Mouse (Mus musculus): ENCODE results near the gene Tyw1. TPM values are rescaled to one million over a fixed set of nuclear protein-coding genes. Genes with fewer than 3 reads are reported as not detected.
A peak's percentile ranks its signal among the peaks of the same experiment; 100 is the strongest.
"Not testable (repeated sequence)": the region's sequence is repeated elsewhere in the genome, so short reads cannot be mapped to it uniquely, and the experiment has no call there.

Gene Tyw1
- 2.9 and 5.6 TPM in 2 replicates for total RNA-seq (2015; ENCODE audit: low replicate concordance)
- total RNA-seq (2017; ENCODE audit: low replicate concordance), result 9.2 and 9.8 TPM in 2 replicates

DNA sequence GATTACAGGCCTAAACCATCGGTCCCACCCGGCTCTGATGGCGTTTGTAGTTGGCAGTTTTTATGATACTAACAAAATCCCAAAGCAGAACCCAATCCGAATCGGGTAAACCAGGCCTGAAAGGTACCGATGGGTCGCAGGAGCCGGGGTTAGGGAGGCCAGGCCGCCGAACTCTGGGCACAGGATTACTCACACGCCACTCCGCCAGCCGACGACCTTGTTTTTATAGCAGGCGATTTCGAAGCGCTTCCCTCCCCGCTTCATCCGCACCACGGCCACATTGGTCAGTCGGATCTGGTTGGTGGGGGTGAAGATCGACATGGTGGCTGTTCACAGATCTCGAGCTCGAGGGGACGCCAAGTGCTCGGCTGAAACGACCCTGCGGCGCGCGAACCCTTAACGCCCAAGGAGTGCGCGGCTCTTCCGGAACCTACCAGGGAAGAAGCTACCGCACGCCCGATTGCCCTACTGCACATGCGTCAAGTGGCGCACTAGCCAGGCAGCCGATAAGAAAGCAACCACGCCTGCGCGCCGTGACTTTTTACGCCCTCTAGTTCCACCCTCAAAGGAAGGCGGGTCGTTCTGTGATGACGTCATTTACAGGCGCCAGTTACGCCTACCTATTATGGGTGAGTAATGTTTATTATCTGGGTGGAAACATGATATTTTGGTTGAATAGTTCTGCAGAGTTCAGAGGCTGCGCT, at the start of gene Tyw1, which contains the start of gene Sbds:
TSS of gene Tyw1 (plus strand) at position 603 of the 704 bp plus-strand sequence.
TSS of gene Sbds (minus strand) at position 514 of the 704 bp plus-strand sequence.
- peak; percentile 87 for ATAC-seq (replicated peaks; ENCODE audit: low FRiP score, poor library complexity, severe bottlenecking)

DNA sequence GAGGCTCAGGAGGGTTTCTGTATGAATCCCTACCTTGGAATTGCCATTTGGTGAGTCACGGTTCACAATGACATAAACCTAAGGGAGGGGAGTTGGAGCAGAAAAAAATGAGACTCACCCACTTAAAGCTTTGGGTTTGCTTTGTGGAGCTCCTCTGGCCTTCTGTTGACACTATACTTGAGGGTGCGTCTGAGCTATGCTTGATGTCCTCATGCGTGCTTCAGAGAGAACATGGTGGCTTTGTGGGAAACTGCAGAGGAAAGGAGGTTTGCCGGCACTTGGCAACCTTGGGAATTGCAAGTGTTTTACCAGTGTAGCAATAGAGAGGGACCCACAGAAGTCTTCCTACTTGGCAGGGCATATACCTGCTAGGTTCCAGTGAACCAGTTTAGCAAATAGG, 48.1 kb upstream of the Tyw1 start:
- no peak for ATAC-seq (replicated peaks; ENCODE audit: low FRiP score, poor library complexity, severe bottlenecking)

DNA sequence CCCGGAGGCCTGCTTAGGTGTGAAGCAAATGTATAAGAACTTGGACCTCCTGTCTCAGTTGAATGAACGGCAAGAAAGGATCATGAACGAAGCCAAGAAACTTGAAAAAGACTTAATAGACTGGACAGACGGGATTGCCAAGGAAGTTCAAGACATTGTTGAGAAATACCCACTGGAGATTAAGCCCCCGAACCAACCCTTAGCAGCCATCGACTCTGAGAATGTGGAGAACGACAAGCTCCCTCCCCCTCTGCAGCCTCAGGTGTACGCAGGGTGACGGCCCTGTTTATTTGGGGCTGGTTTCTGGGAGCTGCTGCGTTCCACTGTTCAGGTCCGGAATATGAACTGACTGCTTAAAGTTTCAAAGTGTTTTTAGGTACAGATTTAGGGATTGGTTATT, 42.5 kb upstream of the Tyw1 start:
- ATAC-seq (replicated peaks; ENCODE audit: low FRiP score, poor library complexity, severe bottlenecking), result no peak

- no peak for ATAC-seq (replicated peaks; ENCODE audit: low FRiP score, poor library complexity, severe bottlenecking)
Measured at GRCm38 (mm10) chr5:130216781-130217180, 38.6 kb upstream of the Tyw1 start, which contains the start of gene Tmem248. TSS of gene Tmem248 (plus strand) at chr5:130217081.

DNA sequence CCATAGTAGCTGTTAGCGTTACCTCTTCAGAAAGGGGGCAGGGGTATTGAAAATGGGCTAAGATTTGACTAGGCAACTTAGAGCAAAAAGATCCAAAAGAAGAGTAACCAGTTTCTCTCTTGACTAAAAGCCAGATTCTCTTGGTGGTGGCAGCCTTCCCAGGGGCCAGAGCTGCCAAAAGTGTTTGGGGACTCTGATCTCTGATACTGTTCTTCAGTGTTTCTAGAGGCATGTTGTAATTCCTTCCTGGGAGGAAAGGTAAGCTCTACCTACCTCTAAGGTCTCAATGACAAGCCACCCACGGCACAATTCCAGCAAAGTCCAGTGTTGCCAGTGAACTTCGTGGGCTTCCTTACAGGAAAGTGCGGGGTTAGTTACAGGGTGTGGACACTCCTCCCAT, 38.0 kb upstream of the Tyw1 start:
- no peak for ATAC-seq (replicated peaks; ENCODE audit: low FRiP score, poor library complexity, severe bottlenecking)

DNA sequence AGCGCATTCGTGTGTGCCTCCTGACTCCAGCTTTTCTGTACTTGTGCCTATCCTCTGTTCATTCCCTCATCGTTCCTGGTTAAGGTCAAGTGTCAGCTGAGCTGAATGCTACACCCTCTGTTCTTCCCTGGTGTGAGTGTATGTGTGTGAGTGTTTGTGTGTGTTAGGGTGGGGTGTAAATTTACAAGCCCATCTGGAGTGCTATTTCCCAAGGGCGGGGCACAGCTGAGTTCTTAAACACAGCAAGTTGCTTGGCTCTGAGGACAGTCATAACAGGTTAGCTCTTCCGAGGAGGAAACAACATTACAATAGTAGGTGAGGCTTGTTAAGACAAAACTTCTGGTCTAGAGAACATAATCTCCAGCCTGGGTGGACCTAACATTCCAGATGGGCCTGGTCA, 37.1 kb upstream of the Tyw1 start:
- no peak for ATAC-seq (replicated peaks; ENCODE audit: low FRiP score, poor library complexity, severe bottlenecking)

DNA sequence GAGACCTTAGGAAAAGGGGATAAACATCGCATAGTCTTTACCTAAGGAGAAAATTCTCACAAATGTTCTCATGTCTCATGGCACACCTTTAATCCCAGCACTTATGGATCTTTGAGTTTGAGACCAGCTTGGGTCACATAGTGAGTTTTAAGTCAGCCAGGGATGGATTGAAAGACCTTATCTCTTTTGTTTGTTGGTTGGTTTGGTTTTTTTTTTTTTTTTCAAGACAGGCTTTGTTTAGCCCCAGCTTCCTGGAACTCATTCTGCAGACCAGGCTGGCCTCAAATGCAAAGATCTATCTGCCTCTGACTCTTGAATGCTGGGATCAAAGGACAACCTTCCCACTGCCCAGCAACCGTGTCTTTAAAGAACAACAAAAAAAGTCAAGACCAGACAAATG, 34.1 kb upstream of the Tyw1 start:
- ATAC-seq (replicated peaks; ENCODE audit: low FRiP score, poor library complexity, severe bottlenecking), result no peak

- ATAC-seq (replicated peaks; ENCODE audit: low FRiP score, poor library complexity, severe bottlenecking), result peak; percentile 54
Measured at GRCm38 (mm10) chr5:130221760-130222145, 33.7 kb upstream of the Tyw1 start.

- peak; percentile 89 for ATAC-seq (replicated peaks; ENCODE audit: low FRiP score, poor library complexity, severe bottlenecking)
Measured at GRCm38 (mm10) chr5:130222146-130223004, 33.0 kb upstream of the Tyw1 start.

GRCm38 (mm10) chr5:130226790-130227189, 28.6 kb upstream of the Tyw1 start:
- no peak for ATAC-seq (replicated peaks; ENCODE audit: low FRiP score, poor library complexity, severe bottlenecking)

- no peak for ATAC-seq (replicated peaks; ENCODE audit: low FRiP score, poor library complexity, severe bottlenecking)
Measured at GRCm38 (mm10) chr5:130228120-130228519, 27.3 kb upstream of the Tyw1 start.

- no peak for ATAC-seq (replicated peaks; ENCODE audit: low FRiP score, poor library complexity, severe bottlenecking)
Measured at GRCm38 (mm10) chr5:130236302-130236701, 19.1 kb upstream of the Tyw1 start.

DNA sequence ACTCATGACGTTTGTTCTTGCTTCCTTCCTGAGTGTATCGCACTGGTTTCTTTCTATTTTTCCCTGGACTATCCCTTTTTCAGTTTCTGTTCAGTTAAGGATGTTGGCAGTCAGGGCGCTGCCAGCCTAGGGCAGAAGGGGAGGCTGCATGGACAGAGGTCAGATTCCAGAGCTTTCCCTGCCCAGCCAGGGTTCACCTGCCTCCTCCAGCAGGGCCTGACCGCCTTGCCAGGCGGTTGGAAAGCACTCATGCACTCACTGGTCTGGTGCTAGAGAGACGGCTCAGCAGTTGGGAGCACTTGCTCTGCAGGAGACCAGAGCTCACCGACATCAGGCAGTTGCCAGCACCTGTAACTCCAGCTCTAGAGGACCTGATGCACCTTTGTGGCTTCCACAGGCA, 16.2 kb upstream of the Tyw1 start:
- ATAC-seq (replicated peaks; ENCODE audit: low FRiP score, poor library complexity, severe bottlenecking), result no peak

DNA sequence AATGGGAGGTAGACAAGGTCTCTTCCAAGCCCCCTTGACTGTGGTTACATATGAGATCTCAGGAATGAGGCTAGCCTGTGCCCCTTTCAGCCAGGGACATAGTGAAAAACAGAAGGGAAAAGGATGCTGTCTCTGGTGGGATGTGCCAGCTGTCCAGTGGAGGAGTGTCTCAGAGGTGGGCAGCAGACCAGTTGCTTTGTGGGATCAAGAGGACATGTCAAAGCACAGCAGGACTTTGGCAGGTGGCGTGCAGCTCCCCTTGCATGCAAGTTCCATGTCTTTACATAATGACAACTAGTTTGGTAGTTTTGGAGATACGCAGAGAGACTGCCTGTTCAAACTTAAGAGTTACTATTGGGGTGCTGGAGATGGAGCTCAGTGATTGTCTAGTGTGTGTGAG, 15.6 kb upstream of the Tyw1 start:
- no peak for ATAC-seq (replicated peaks; ENCODE audit: low FRiP score, poor library complexity, severe bottlenecking)

DNA sequence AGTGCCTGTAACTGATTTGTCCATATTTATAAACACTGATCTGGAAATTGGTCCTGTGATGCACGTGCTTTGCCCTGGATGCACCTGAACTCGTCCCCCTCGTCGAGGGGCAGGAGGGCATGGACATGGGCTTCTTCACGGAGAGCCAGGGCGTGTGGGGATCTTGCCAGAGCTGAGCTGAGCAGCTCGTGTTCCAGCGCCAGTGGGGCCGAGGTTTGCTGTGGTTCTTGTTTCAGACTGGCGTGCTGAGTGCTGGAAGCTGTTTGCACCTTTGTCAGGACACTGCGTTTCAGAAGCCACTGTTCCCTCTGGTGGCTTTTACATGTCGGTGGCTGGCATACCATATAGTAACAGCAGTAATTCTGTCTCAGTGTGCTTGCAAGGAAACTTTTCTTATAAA, 14.0 kb upstream of the Tyw1 start:
- ATAC-seq (replicated peaks; ENCODE audit: low FRiP score, poor library complexity, severe bottlenecking), result no peak

DNA sequence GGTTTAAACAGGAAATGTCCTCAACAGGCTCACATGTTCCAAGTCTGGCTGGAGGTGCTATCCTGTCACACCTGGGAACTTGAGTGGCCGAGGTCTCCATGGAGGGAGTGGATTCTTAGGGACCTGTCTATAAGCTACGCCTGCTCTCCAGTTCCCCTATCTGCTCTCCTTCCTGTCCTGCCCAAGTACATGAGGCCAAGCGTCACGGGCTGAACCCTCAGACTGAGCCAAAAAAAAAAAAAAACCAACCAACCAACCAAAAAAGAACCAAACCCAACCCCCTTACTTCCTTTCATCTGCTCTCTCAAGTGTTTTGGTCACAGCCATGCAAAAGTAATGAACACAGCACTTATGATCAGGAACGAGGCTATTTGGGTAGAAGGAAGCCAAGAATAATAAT, 7.6 kb upstream of the Tyw1 start:
- no peak for ATAC-seq (replicated peaks; ENCODE audit: low FRiP score, poor library complexity, severe bottlenecking)

DNA sequence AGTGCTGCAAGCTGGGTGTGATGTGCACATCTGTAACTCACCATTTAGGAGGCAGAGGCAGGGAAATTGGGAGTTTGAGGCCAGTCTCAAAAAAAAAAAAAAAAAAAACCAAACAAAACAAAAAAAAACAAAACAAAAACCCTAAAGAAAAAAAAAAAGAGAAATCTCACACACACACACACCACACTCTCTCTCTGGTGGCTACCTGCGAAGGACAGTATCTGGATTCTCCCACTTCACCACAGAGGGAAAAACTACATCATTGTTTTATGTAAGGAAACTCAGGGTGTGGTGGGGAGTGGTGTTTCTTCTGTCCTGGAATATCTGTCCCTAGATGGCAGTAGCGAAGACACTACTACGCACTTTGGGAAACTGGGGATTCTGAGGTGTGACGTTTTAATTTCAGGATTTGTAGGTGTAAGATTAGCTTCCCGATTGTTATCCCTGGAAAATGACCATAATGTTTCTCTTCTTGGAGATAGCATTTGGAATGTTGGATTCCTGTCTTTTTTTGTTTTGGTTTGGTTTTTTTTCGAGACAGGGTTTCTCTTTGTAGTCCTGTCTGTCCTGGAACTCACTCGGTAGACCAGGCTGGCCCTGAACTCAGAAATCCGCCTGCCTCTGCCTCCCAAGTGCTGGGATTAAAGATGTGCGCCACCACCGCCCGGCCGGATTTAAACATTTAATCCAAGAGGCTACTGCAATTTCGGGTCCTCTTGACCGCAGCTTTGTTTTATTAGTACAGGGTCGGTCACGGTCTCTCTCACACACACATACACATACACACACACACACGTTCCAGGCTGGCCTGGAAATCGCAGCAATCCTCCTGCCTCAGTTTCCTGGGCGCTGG, 1.0 kb upstream of the Tyw1 start:
- ATAC-seq (replicated peaks; ENCODE audit: low FRiP score, poor library complexity, severe bottlenecking), result no peak

- ATAC-seq (replicated peaks; ENCODE audit: low FRiP score, poor library complexity, severe bottlenecking), result not testable (repeated sequence)
Measured at GRCm38 (mm10) chr5:130255799-130256525, 543 bp downstream of the Tyw1 start.

DNA sequence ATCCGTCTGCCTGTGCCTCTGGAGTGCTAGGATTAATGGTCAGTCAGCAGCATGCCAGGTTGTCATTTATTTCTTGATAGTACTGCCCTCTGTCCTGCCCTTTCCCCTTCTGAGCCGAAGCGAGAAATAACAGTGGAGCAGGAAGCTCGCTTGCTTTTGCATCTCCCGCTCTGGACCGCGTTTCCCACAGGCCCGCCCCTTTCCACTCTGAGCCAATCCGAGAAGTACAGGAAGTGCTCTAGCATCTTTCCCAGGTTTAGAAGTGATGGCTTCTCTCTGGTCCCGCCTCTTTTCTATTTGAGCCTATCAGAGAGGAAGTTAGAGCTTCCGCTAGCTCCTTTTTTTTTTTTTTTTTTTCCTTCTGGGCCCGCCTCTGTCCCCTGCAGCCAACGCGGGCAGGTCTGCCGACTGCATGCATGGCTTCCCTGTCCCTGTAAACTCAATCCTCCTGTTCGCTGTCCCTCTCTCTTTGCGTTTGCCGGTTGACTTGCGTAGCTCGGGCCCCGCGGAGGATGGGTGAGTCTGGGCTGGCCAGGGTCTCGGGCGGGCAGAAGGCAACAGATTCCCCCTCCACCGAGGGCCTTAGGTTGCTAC, 1.4 kb downstream of the Tyw1 start:
- peak; percentile 89 for ATAC-seq (replicated peaks; ENCODE audit: low FRiP score, poor library complexity, severe bottlenecking)
